Mouse (Mus musculus): ENCODE measurements around the gene Clk2.
"Not testable (repeated sequence)": the region's sequence is repeated elsewhere in the genome, so short reads cannot be mapped to it uniquely, and the experiment has no call there.

Gene Clk2

DNA sequence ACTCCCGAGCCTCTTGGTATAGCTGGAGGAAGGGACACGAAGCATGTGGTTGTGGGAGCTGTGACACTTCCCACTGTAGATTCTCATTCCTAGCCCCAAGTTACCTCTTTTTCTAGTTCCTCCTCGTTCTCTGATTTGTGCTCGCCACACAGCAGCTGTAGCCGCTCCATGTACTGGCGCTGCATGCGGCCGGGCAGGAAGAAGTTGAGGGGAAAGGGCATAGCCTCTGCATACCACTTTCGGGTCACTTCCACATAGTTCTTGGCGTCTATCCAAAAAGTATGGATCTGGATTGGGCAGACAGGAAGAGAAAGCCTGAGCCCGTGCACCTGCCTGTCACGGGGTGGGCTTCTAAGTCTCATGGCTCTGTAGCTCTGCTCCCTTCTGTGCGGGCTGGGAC is 45.6 kb downstream of the Clk2 start:
- in situ Hi-C loops (cut with MboI; ENCODE audit: low pct_unique_long_range_greater_than_20kb in 1 of 2, low sequenced_read_pairs in 2 of 2, unreplicated experiment in 1 of 2), result no loop called here

DNA sequence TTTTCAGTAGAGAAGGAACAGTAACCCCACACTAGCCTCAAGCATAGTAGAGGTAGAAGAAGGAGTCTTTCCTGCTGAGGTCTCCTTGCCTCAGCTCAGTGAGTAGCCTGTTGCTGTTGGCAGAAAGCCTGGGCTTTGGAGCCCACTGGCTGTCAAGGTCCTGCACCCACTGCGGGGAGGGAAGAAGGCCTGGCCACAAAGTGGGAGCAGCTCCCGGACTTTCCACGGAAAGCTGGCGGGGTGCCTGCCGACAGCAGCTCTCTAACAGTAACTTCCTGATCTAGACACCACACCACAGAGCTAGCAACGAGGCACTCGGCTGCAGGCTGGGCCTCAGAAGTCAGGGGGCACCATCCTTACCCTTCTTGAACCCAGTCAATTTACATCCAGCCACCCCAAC is 46.1 kb downstream of the Clk2 start:
- in situ Hi-C loops (cut with MboI; ENCODE audit: low pct_unique_long_range_greater_than_20kb in 1 of 2, low sequenced_read_pairs in 2 of 2, unreplicated experiment in 1 of 2), result no loop called here

DNA sequence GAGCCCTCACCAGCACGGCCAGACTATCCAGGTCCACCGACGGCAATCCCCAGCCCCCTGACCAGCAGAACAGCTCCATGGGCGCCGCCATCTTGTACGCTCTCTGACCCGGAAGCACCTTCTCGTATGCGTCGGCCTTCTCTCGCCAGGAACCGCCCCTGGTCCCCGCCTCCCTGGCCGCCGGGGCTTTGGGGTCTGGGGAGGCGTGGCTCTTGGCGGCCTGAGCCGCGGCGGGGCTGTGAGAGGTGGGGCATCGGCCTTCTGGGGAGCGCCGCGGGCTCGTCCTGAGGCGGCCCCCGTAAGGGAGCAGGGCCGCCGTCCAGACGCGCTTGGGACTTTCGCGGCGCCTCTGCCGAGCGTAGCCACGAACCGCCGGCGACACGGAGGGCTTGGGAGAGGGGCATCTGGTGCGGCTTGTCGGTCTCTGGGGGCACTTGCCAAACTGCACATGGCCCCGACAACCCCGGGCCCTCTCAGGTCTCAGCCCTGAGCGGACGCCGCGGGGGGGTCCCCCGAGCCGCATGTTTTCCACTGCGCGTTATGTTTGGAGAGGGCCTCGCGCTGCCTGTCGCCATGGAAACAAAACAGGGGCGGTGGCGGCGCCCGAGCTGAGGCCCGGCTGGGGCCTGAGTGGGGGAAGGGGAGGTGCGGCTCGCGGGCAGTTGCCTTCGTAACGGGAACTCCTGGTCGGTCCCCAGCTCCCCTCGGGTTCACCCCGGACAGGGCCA is 49.4 kb downstream of the Clk2 start:
- in situ Hi-C loops (cut with MboI; ENCODE audit: low pct_unique_long_range_greater_than_20kb in 1 of 2, low sequenced_read_pairs in 2 of 2, unreplicated experiment in 1 of 2), result no loop called here

DNA sequence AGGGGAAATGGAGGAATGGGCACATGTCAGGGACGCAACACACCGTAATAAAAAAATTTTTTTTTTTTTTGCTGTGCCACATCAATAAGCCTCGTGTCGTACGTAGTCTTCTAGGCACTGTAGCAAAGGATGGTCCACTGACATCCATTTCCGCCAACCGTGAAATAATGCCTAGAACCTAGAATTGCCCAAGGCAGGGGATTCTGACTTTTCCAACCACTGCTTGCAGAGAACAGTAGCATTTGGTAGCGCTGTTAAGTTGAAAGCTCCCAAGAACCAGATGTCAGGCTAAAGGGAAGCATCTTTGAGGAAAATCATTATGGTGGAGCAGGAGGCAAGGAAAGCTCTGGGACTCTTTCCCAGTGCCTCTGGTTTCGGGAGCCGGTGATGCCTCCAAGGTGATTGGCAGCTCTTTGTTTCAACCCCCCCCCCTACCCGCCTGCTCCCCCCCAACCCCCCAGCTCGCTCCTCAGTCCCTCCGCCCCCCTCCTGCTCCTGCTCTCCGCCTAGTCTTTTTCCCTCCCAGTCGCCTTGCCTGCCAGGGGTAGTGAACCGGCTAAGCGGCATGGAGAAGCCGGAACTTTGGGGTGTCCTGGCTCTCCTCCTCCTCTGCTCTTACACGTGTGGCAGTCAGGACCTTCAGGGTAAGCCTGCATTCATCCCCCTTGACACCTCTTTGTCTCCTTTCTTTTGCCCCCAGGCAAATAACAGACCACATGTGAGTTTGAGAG is 50.3 kb downstream of the Clk2 start, which contains the start of gene Thbs3:
Gene Thbs3, plus strand, starts transcription at position 500 of the 731 bp plus-strand sequence.
- in situ Hi-C loops (cut with MboI; ENCODE audit: low pct_unique_long_range_greater_than_20kb in 1 of 2, low sequenced_read_pairs in 2 of 2, unreplicated experiment in 1 of 2), result no loop called here

DNA sequence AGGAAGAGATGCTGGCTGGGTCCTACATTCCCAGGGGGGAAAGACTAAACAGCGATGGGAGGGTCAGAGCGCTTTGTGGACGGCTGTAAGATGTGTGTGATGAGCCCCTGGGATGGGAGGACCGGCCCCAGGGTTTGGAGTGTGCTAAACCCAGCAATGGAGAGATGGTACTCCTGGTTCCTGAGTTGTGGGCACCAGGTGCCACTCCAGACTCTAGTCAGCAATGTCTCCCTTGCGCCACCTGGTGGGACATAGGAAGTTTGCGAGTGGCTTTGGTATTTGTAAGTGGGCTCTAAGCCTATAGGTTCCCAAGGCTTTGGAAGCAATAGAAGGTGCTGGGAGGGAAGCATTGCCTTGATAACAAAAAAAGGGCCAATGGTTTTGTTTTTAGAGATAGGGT is 51.3 kb downstream of the Clk2 start:
- in situ Hi-C loops (cut with MboI; ENCODE audit: low pct_unique_long_range_greater_than_20kb in 1 of 2, low sequenced_read_pairs in 2 of 2, unreplicated experiment in 1 of 2), result no loop called here

DNA sequence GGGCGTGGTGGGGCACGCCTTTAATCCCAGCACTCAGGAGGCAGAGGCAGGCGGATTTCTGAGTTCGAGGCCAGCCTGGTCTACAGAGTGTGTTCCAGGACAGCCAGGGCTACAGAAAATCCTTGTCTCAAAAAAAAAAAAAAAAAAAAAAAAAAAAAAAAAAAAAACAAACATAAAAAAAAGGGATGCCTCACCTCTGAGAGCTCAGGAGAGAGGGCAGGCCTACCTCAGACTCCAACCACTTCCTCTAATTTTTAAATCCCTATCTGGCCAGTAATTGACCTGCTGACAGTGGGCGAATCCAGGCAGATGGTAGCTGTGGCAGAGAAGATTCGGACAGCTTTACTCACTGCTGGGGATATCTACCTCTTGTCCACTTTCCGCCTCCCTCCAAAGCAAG is 51.8 kb downstream of the Clk2 start:
- in situ Hi-C loops (cut with MboI; ENCODE audit: low pct_unique_long_range_greater_than_20kb in 1 of 2, low sequenced_read_pairs in 2 of 2, unreplicated experiment in 1 of 2), result not testable (repeated sequence)

DNA sequence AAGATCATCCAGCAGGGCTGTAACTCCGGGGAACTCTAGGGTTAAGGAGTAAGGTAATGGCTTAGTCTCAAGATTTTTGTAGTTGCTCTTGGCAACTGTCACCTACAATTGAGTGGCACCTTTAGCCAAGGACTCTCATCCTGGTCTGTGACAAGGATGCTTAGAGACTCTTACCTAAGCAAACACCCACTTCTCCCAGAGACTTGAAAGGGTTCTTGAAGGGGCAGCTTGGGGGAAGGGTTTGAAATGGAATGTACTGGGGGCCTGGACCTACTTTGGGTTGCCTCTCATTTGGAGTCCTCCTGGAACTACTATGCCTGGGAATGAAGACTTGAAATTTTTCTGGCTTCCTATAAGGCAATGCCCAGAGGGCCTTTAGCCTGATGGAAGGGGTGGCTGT is 53.7 kb downstream of the Clk2 start:
- in situ Hi-C loops (cut with MboI; ENCODE audit: low pct_unique_long_range_greater_than_20kb in 1 of 2, low sequenced_read_pairs in 2 of 2, unreplicated experiment in 1 of 2), result no loop called here

DNA sequence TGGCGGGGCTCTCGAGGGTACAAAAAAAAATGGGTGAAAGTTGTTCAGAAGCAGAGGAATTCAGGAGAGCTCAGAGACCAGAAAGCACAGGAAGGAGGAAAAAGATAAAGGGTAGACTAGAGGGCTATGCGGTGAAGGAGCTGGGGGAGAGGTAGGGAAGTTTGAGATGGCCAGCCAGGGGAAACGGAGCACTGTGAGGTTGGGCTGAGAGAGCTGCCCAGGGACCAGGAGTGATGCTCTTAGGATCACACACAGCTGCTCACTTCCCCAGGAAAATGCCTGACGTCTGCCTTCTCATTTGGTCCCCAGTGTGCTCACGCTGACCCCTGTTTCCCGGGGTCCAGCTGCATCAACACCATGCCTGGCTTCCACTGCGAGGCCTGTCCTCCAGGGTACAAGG is 55.0 kb downstream of the Clk2 start:
- in situ Hi-C loops (cut with MboI; ENCODE audit: low pct_unique_long_range_greater_than_20kb in 1 of 2, low sequenced_read_pairs in 2 of 2, unreplicated experiment in 1 of 2), result no loop called here

DNA sequence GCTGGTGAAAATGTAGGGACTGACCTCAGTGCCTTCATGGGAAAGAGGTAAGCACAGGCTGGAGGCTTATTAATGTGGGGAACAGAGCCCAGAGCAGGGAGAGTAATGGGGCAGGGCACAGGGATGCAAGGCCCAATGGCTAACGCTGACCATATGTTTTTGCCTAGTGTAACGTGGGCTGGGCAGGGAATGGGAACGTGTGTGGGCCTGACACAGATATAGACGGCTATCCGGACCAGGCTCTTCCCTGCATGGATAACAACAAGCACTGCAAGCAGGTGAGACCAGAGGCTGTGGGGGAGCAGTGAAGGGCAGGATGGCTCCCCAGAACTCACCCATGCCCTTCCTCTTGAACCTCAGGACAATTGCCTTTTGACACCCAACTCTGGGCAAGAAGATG is 56.6 kb downstream of the Clk2 start:
- in situ Hi-C loops (cut with MboI; ENCODE audit: low pct_unique_long_range_greater_than_20kb in 1 of 2, low sequenced_read_pairs in 2 of 2, unreplicated experiment in 1 of 2), result no loop called here

DNA sequence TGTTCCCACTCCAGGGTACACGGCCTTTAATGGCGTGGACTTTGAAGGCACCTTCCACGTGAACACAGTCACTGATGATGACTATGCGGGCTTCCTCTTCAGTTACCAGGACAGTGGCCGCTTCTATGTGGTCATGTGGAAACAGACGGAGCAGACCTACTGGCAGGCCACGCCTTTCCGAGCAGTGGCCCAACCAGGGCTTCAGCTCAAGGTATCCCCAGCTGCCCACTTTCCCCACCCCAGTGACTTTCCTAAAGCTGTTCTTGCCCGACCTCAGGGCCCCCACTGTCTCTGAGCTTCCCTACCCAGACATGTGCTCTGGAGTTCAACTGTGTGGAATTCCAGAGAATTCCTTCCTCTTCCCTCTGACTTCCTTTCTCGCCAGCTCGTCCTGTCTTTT is 60.2 kb downstream of the Clk2 start:
- in situ Hi-C loops (cut with MboI; ENCODE audit: low pct_unique_long_range_greater_than_20kb in 1 of 2, low sequenced_read_pairs in 2 of 2, unreplicated experiment in 1 of 2), result no loop called here

DNA sequence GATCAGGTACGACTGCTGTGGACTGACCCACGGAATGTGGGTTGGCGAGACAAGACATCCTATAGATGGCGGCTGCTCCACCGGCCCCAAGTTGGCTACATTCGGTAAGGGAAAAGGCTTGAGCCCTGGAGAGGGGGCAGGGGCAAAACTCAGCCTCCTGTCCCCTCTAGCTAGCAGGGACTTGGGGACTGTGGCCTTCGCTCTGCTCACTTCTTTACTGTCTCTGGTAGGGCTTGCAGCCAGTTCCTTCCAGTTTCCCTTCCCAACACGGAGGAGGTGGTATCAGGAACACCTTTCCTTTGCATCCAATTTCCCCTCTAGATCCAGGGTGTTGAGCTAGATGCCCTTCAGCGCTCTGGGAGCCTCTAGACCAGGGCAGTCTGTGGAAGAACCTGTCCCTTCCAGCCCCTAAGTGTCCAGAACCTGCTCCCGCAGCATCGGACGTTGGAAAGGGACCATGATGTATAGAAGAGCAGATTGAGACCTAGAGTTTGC is 60.8 kb downstream of the Clk2 start:
- in situ Hi-C loops (cut with MboI; ENCODE audit: low pct_unique_long_range_greater_than_20kb in 1 of 2, low sequenced_read_pairs in 2 of 2, unreplicated experiment in 1 of 2), result no loop called here

DNA sequence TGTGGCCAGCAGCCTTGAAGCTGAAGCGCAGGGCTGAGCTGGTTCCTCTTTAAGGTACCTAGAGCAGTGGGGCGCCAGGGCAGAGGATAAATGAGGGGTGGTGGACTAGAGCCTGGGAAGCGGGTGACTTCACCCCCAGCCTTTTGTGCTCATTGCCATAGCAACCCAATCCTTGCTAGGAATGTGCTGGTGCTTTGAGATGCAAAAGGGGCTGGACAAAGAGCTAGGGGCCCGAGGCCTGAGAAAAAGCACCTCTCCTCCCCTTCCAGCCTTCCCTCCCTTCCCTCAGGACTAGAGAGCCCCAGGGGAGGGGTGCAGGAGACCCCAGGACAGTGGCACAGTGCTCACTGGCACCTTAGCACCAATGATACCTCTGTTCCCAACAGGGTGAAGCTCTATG is 61.3 kb downstream of the Clk2 start:
- in situ Hi-C loops (cut with MboI; ENCODE audit: low pct_unique_long_range_greater_than_20kb in 1 of 2, low sequenced_read_pairs in 2 of 2, unreplicated experiment in 1 of 2), result no loop called here

DNA sequence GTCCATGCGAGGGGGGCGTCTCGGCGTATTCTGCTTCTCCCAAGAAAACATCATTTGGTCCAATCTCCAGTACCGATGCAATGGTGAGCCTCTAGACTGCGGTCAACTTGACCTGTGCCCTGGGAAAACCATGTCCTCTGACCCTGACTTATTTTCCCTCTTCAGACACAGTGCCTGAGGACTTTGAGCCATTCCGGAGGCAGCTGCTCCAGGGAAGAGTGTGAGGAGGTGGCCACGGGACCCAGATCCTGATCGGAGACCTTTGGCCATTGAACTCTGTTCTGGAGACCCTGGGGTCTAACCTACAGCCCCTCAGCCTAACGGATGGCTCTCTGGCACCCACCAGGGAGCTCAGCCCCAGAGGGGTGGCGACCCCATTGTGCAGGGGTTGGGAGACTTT is 61.8 kb downstream of the Clk2 start:
- in situ Hi-C loops (cut with MboI; ENCODE audit: low pct_unique_long_range_greater_than_20kb in 1 of 2, low sequenced_read_pairs in 2 of 2, unreplicated experiment in 1 of 2), result no loop called here

Measured in mouse embryonic stem cell (cell line).